Mouse (Mus musculus) stomach, embryonic 14.5 days (tissue): Measurements from ENCODE around the gene B3galt1. TPM values are rescaled to one million over a fixed set of nuclear protein-coding genes. Genes with fewer than 3 reads are reported as not detected.

Experiments
- ATAC-seq: fragments of 200-750 bp; cut with Nextera tagmentation; 2 replicates; pipeline ENCODE4 v1.8.0; 2017; ENCODE audit warnings: low read depth, moderate TSS enrichment; ENCODE audit not compliant: insufficient number of reproducible peaks, insufficient read depth, low FRiP score
- H3K27ac ChIP-seq: fragments of 300-500 bp; sonication (generic); 2 replicates; pipeline ENCODE4 v1.5.1; 2014; ENCODE audit warnings: mild to moderate bottlenecking, low read length, moderate library complexity, mixed read lengths
- H3K27me3 ChIP-seq: fragments of 300-500 bp; sonication (generic); 2 replicates; pipeline ENCODE4 v1.6.1; 2014; ENCODE audit warnings: low read length, control low read depth, mixed read lengths; ENCODE audit not compliant: control insufficient read depth, insufficient read depth
- H3K36me3 ChIP-seq: fragments of 300-500 bp; sonication (generic); 2 replicates; pipeline ENCODE4 v1.6.1; 2014; ENCODE audit warnings: mild to moderate bottlenecking, control low read depth, low read length, moderate library complexity, mixed read lengths; ENCODE audit not compliant: control insufficient read depth, insufficient read depth
- H3K4me1 ChIP-seq: fragments of 300-500 bp; sonication (generic); 2 replicates; pipeline ENCODE4 v1.6.1; 2014; ENCODE audit warnings: low read length, control low read depth, mixed read lengths; ENCODE audit not compliant: control insufficient read depth, insufficient read depth
- H3K4me2 ChIP-seq: fragments of 300-500 bp; sonication (generic); replicated peaks from 2 replicates; pipeline ENCODE4 v1.6.1; 2014; ENCODE audit warnings: low read depth, low read length, control low read depth
- H3K4me3 ChIP-seq: fragments of 300-500 bp; sonication (generic); 2 replicates; pipeline ENCODE4 v1.5.1; 2014; ENCODE audit warnings: low read depth, low read length, control low read depth
- H3K9ac ChIP-seq: fragments of 300-500 bp; sonication (generic); replicated peaks from 2 replicates; pipeline ENCODE4 v1.6.1; 2014; ENCODE audit warnings: low read depth, mild to moderate bottlenecking, control low read depth, low read length, moderate library complexity, mixed read lengths
- H3K9me3 ChIP-seq: fragments of 300-500 bp; sonication (generic); 2 replicates; pipeline ENCODE4 v1.6.1; 2016; ENCODE audit warnings: low read depth, low read length, control low read depth; ENCODE audit not compliant: control insufficient read depth
- WGBS: fragments of 180-500 bp; shearing (Covaris S2); extraction: QIAGEN DNeasy Blood & Tissue Kit; methylation state at CpG from one replicate; pipeline ENCODE4 v1.1.7; 2014; 5-methylcytosine and 5-hydroxymethylcytosine counted together
- polyA plus RNA-seq: library from polyadenylated mRNA; unstranded; fragments of >200 nt; fragmentation: Nextera tagmentation; extraction: Ambion mirVana; gene quantifications from 2 replicates; pipeline ENCODE4 v1.2.1, GENCODE M21; 2014

B3galt1 gene
- polyA plus RNA-seq, 1 experiment from 2014 or later = 11.7 TPM

DNA sequence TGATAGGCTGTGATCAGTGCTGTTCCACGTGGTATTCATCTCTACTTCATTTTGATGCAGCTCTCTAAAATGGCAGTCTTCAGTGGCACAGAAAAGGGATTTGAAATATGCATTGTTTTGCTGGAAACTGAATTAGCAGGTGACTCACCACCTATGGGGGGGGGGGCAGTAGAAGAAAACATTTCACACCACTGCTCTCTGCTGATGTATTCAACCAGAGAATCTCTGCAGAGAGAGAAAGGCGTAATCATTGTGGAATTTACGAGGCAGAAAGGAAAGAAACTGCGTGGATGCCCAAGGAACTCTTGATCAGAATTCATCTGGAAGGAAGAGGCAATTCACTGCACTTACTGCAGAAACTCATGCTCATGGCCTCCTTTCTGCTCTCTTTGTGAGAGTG lies 445.7 kb downstream of the B3galt1 start:
- no peak overlapping the region for H3K4me3 ChIP-seq
- H3K36me3 ChIP-seq = no peaks in the 10 kb centered on the region
- 88% methylated on average over 4 of the region's 4 CpGs for WGBS
- H3K27me3 ChIP-seq = no peaks in the 10 kb centered on the region
- H3K9me3 ChIP-seq = no peaks in the 10 kb centered on the region
- no peak overlapping the region for H3K4me2 ChIP-seq
- H3K27ac ChIP-seq = no peak overlapping the region
- no peak for ATAC-seq
- H3K9ac ChIP-seq = no peak overlapping the region
- H3K4me1 ChIP-seq = no peaks in the 10 kb centered on the region

DNA sequence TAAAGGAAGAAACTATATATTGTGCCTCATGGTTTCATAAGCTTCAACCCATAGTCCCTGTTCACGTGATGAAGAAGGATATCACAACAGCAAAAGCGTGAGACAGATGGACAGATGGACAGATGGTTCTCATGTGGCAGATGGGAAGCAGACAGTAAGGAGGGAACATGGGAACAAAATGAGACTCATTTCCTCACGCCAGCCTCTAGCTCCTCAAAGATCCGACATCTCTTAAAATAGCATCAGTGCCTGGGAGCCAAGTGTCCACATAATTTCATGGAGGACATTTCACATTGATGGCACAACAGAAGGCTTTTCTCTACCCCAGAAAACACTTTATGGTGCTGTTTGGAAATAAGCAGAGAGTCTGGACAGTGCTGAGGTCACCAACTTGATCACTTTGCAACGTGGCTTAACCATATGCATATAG lies 454.6 kb downstream of the B3galt1 start:
- H3K4me3 ChIP-seq = no peak overlapping the region
- 87% methylated on average over 5 of the region's 5 CpGs for WGBS
- no peaks in the 10 kb centered on the region for H3K9me3 ChIP-seq
- no peaks in the 10 kb centered on the region for H3K36me3 ChIP-seq
- H3K27ac ChIP-seq = no peak overlapping the region
- no peak overlapping the region for H3K9ac ChIP-seq
- ATAC-seq = no peak
- H3K4me1 ChIP-seq = no peaks in the 10 kb centered on the region
- H3K4me2 ChIP-seq = no peak overlapping the region
- H3K27me3 ChIP-seq = no peaks in the 10 kb centered on the region

DNA sequence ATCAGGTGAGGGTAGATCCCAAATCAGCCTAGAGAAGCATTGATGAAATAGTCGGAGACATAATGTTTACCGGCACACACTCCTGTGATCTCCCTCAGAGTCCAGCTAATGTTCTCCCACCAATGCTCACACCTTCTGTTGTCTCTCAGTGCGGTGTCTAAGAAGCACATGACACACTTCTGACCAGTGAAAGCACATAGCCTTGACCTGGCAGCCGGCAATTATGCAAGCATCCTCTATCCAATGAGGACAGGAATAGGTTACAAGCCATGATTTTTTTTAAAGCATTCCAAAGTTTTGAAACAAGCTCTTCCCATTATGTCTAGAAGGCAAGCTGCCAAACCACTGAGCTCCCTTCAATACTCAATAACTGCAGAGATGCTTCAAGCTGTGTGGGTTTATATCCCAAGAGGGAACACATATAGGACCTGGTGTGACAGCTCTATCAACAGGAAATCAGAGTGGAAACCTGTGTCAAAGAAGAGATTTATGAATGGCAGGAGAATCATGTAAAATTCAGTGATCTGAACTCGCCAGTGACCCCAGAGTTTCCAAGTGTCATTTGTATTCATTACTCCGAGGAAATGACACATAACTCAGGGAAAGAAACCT lies 456.0 kb downstream of the B3galt1 start:
- Histone ChIP-seq H3K9ac (no peak overlapping the region), H3K36me3 (no peaks in the 10 kb centered on the region), H3K9me3 (no peaks in the 10 kb centered on the region), H3K4me3 (no peak overlapping the region), H3K4me2 (no peak overlapping the region), H3K27ac (no peak overlapping the region), H3K4me1 (no peaks in the 10 kb centered on the region), H3K27me3 (no peaks in the 10 kb centered on the region)
- 75% methylated on average over 6 of the region's 6 CpGs for WGBS
- no peak for ATAC-seq

DNA sequence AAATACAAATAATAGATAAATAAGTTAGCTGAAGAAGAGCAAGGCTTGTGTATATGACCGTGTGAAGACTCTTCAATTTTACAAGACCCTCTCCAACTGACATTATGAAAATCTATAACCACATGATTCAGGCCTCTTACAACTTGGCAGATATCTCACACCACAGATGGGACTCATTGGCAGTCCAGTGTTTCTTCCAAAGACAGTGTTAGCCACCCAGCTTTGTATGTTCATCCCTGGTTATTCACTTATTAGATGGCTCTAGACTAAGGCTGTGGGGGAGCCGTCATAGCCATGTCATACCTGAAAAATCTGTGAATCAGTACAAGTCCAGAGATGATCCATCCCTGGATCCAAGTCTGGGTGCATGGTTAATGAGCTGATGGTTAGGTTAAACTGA lies 463.1 kb downstream of the B3galt1 start:
- WGBS = 96% methylated on average over 2 of the region's 2 CpGs
- Histone ChIP-seq H3K4me1 (no peaks in the 10 kb centered on the region), H3K27ac (no peak overlapping the region), H3K4me3 (no peak overlapping the region), H3K36me3 (no peaks in the 10 kb centered on the region), H3K27me3 (no peaks in the 10 kb centered on the region), H3K9me3 (no peaks in the 10 kb centered on the region), H3K4me2 (no peak overlapping the region), H3K9ac (no peak overlapping the region)
- no peak for ATAC-seq

DNA sequence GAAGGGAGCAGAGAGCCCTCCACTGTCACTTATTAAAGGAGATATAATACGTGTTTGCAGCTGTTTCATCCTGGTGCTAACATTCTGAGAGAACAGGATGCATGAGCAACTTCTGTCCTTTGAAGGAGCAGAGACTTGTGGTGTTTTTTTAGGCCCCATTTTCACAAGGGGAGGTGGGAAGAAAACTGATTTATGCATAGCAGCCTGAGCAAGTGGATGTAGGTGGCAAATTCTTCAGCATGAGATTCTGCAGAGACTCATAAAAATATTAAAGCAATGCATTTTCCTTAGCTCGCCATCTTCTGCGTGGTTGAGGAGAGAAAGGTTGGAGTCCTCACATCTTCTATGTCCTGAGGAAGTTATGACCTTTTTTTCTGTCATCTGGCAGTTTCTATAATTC lies 469.0 kb downstream of the B3galt1 start:
- no peak for ATAC-seq
- no peak overlapping the region for H3K27ac ChIP-seq
- no peaks in the 10 kb centered on the region for H3K4me1 ChIP-seq
- no peaks in the 10 kb centered on the region for H3K27me3 ChIP-seq
- H3K9me3 ChIP-seq = no peaks in the 10 kb centered on the region
- 86% methylated on average over 3 of the region's 3 CpGs for WGBS
- no peak overlapping the region for H3K4me2 ChIP-seq
- no peaks in the 10 kb centered on the region for H3K36me3 ChIP-seq
- H3K4me3 ChIP-seq = no peak overlapping the region
- no peak overlapping the region for H3K9ac ChIP-seq

DNA sequence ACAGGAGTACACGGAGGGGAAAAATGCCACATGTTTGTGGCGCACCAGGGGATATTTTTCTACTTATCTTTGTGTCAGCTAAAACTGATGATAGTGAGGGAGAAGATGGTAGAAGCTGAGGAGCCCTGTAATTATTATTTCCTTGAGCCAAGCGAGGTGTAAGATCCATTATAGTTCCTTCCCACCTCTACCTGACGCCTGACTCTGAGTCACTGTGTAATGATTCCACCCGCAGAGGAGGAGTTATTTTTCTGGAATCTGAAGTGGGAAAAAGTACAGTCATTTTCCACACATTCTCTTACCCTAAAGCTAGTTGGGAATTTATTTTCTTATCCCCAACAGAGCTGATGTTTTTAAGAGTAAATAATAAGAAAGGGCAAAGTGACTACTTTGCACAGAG lies 475.1 kb downstream of the B3galt1 start:
- Histone ChIP-seq H3K36me3 (no peaks in the 10 kb centered on the region), H3K9ac (no peak overlapping the region), H3K4me3 (no peak overlapping the region), H3K27me3 (no peaks in the 10 kb centered on the region), H3K4me2 (no peak overlapping the region), H3K27ac (no peak overlapping the region), H3K4me1 (no peaks in the 10 kb centered on the region), H3K9me3 (no peaks in the 10 kb centered on the region)
- WGBS = 83% methylated on average over 5 of the region's 5 CpGs
- ATAC-seq = no peak

DNA sequence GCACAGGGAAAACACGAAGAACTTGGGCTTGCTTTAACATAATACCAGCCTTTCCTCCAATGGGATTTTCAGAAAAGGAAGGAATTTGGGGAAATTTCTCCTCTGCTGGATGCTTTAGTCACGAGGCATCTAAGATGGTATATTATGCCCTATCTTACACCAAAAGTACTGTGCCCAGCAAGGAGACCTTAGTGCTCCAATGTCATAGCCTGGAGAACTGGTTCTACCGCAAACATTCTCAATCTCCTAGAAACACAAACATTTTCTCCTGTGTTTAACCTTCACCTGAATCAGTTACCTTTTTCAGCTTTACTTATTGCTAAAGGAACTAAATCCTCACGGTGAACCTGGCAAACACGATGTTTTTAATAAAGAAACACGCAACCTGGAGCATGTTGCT lies 486.8 kb downstream of the B3galt1 start:
- Histone ChIP-seq H3K9me3 (no peaks in the 10 kb centered on the region), H3K36me3 (no peaks in the 10 kb centered on the region), H3K4me1 (no peaks in the 10 kb centered on the region), H3K9ac (no peak overlapping the region), H3K27ac (peak overlapping the region; percentile 75; the same call in 1 of the 2 replicates), H3K4me3 (no peak overlapping the region), H3K27me3 (no peaks in the 10 kb centered on the region), H3K4me2 (no peak overlapping the region)
- peak; percentile 80 for ATAC-seq
- WGBS = 70% methylated on average over 6 of the region's 6 CpGs

DNA sequence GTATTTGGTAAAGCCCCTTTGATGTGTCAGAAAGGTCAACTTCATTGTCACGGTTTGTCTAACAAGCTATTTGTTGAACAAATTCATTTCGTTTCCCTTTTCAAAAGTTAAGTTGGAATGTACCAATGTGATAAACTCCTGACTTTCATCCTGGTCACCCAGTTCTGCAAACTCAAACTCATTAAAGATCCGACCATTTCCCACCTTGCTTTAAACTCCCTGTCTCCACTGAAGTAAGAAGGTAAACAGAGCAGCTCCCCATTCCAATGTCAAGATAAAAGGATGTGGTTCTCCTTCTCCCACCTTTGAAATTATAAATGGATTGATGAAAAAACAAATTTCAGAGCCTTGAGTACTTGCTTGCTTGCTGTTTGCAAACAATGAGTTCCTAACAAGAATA lies 487.6 kb downstream of the B3galt1 start:
- Histone ChIP-seq H3K4me1 (no peaks in the 10 kb centered on the region), H3K4me2 (no peak overlapping the region), H3K9me3 (no peaks in the 10 kb centered on the region), H3K36me3 (no peaks in the 10 kb centered on the region), H3K9ac (no peak overlapping the region), H3K27me3 (no peaks in the 10 kb centered on the region), H3K27ac (peak overlapping the region; percentile 16; the same call in 1 of the 2 replicates), H3K4me3 (no peak overlapping the region)
- WGBS = 51% methylated on average over 3 of the region's 3 CpGs
- ATAC-seq = peak; percentile 57

DNA sequence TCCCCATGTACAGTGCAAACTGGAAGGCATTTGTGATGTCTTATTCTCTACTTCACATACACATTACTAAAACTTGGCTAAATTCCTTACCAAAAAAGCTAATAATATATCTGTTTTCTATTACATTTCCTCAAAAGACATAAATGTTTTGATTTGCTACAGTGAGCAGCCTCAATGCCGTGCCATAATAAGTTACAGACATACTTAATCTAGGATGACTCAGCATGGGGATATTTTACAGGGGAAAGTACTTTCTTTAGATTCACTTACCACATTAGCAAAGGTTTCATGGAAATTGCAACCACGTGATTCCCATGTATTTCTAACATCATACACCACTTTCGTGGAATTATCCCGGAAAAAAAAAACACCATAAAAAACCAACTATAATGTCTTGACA lies 495.7 kb downstream of the B3galt1 start:
- Histone ChIP-seq H3K9me3 (no peaks in the 10 kb centered on the region), H3K9ac (no peak overlapping the region), H3K36me3 (no peaks in the 10 kb centered on the region), H3K4me1 (no peaks in the 10 kb centered on the region), H3K4me3 (no peak overlapping the region), H3K27ac (no peak overlapping the region), H3K4me2 (no peak overlapping the region), H3K27me3 (no peaks in the 10 kb centered on the region)
- 80% methylated on average over 4 of the region's 4 CpGs for WGBS
- ATAC-seq = no peak
